Mouse (Mus musculus): ENCODE results near the gene Snupn.

Snupn gene

DNA sequence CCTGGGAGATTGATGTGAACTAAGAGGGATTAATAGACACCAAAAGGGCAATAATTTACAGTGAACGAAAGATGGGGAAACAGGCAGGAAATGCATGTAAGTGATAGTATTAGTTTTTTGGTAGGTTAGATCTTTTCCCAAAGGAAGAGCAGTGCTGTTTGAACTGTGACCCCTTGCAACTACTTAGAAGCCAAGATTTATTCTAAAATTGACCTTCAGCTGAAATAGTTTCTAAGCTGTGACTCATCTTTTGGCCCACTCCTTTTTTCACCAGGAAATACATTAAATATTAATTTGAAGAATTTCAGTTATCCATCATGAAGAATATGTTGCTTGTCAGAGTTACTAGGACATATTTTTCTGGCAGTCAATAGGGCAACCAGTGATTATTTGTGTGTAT lies 63.1 kb downstream of the Snupn start:
- DNase-seq: no peak

DNA sequence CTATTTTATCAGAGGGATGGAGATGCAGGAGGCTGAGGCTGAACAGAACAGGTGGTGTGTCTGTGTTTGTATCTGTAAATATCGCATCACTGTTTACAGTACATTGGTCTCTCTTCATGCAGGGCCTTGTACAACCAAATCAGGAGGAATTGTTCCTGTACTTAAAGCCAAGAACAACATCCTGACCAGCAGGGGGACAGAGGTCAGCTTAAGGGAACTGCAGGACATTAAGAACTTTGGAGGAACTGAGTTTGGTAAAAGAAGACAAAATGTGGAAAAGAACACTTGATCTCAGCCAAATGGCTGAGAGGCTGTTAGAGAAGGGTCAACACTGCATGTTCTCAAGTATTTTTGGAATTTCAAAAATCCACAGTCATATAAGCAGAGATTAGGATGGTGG lies 64.1 kb downstream of the Snupn start:
- no peak for DNase-seq

GRCm38 (mm10) chr9:57017631-57018030 lies 67.0 kb downstream of the Snupn start:
- DNase-seq: no peak

DNA sequence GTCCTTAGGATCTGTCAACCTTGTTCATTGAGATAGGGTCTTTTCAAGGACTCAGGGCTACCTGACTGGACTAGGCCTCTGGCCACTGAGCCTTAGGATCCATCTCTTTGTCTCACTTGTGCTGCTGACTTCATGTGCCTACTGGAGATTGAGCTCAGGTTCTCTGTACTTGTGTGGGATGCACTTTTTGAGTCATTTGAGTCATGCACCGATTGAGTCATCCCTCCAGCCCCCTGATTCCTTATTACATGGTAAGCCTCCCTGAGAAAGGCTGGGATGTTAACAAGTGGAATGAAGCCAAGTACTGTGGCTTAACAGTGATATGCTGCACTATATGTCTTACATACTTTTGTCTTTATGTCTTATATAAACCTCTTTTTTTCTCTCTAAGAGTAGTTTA lies 81.1 kb downstream of the Snupn start:
- DNase-seq: peak; percentile 66

Measured in right cerebral cortex, adult 18-20 months (tissue).